Mouse (Mus musculus): ENCODE data around the gene Rdh19. TPM values are rescaled to one million over a fixed set of nuclear protein-coding genes. Genes with fewer than 3 reads are reported as not detected.
"Not testable (repeated sequence)": the region's sequence is repeated elsewhere in the genome, so short reads cannot be mapped to it uniquely, and the experiment has no call there.

Gene Rdh19
- total RNA-seq, 2 experiments from 2014 or later: not detected

GRCm38 (mm10) chr10:127877681-127878080 lies 28.0 kb downstream of the Rdh19 start:
- intact Hi-C loops (cut with DNase I): no loop called here
- DNase-seq (ENCODE audit: low spot score in 2 of 2): no peak

- DNase-seq (ENCODE audit: low spot score in 2 of 2): no peak
- intact Hi-C loops (cut with DNase I): no loop called here
Observed at GRCm38 (mm10) chr10:127878262-127879057, 28.7 kb downstream of the Rdh19 start.

- intact Hi-C loops (cut with DNase I): no loop called here
Observed at GRCm38 (mm10) chr10:127879155-127879688, 29.5 kb downstream of the Rdh19 start.

GRCm38 (mm10) chr10:127881041-127881440 lies 31.3 kb downstream of the Rdh19 start:
- intact Hi-C loops (cut with DNase I): no loop called here
- DNase-seq (ENCODE audit: low spot score in 2 of 2): no peak

More at GRCm38 (mm10) chr10:127879155-127879688, 29.5 kb downstream of the Rdh19 start:
- DNase-seq (ENCODE audit: low spot score in 2 of 2): no peak

GRCm38 (mm10) chr10:127886551-127886950 lies 36.8 kb downstream of the Rdh19 start:
- no peak for DNase-seq (ENCODE audit: low spot score in 2 of 2)
- intact Hi-C loops (cut with DNase I): no loop called here

GRCm38 (mm10) chr10:127886971-127887370 lies 37.2 kb downstream of the Rdh19 start:
- DNase-seq (ENCODE audit: low spot score in 2 of 2): no peak
- intact Hi-C loops (cut with DNase I): no loop called here

GRCm38 (mm10) chr10:127888605-127889004 lies 38.9 kb downstream of the Rdh19 start, which contains the start of gene Rdh7:
Gene Rdh7 (minus strand): TSS chr10:127888817.
- DNase-seq (ENCODE audit: low spot score in 2 of 2): no peak
- intact Hi-C loops (cut with DNase I): no loop called here

- intact Hi-C loops (cut with DNase I): no loop called here
- no peak for DNase-seq (ENCODE audit: low spot score in 2 of 2)
Observed at GRCm38 (mm10) chr10:127891481-127891880, 41.8 kb downstream of the Rdh19 start.

GRCm38 (mm10) chr10:127893163-127894022 lies 43.7 kb downstream of the Rdh19 start:
- DNase-seq (ENCODE audit: low spot score in 2 of 2); intact Hi-C loops (cut with DNase I): not testable (repeated sequence)

GRCm38 (mm10) chr10:127896705-127897104 lies 47.0 kb downstream of the Rdh19 start:
- intact Hi-C loops (cut with DNase I): no loop called here
- DNase-seq (ENCODE audit: low spot score in 2 of 2): no peak

- no peak for DNase-seq (ENCODE audit: low spot score in 2 of 2)
- intact Hi-C loops (cut with DNase I): no loop called here
Observed at GRCm38 (mm10) chr10:127897506-127897905, 47.8 kb downstream of the Rdh19 start.

GRCm38 (mm10) chr10:127898218-127898617 lies 48.5 kb downstream of the Rdh19 start, which contains the start of gene Sdr9c7:
Gene Sdr9c7 (plus strand): TSS chr10:127898518.
- intact Hi-C loops (cut with DNase I): no loop called here
- no peak for DNase-seq (ENCODE audit: low spot score in 2 of 2)

- DNase-seq (ENCODE audit: low spot score in 2 of 2): no peak
- intact Hi-C loops (cut with DNase I): no loop called here
Observed at GRCm38 (mm10) chr10:127899783-127900182, 50.1 kb downstream of the Rdh19 start.

- no peak for DNase-seq (ENCODE audit: low spot score in 2 of 2)
- intact Hi-C loops (cut with DNase I): no loop called here
Observed at GRCm38 (mm10) chr10:127901751-127902150, 52.0 kb downstream of the Rdh19 start.

- no peak for DNase-seq (ENCODE audit: low spot score in 2 of 2)
- intact Hi-C loops (cut with DNase I): no loop called here
Observed at GRCm38 (mm10) chr10:127903116-127903515, 53.4 kb downstream of the Rdh19 start.

GRCm38 (mm10) chr10:127904718-127905446 lies 55.2 kb downstream of the Rdh19 start:
- DNase-seq (ENCODE audit: low spot score in 2 of 2): peak; percentile 10 to 13
- intact Hi-C loops (cut with DNase I): no loop called here

GRCm38 (mm10) chr10:127906138-127906537 lies 56.4 kb downstream of the Rdh19 start:
- DNase-seq (ENCODE audit: low spot score in 2 of 2): no peak
- intact Hi-C loops (cut with DNase I): no loop called here

GRCm38 (mm10) chr10:127907386-127907951 lies 57.7 kb downstream of the Rdh19 start:
- no peak for DNase-seq (ENCODE audit: low spot score in 2 of 2)
- intact Hi-C loops (cut with DNase I): no loop called here
